Mouse (Mus musculus): ENCODE data around the gene Abcf1. TPM values are rescaled to one million over a fixed set of nuclear protein-coding genes. Genes with fewer than 3 reads are reported as not detected.

Gene Abcf1
- polyA plus RNA-seq, 1 experiment from 2014 or later = 113 TPM

- peaks cover 23% of the 10 kb centered on the region for H3K4me1 ChIP-seq
- 0% methylated on average over 8 of the region's 8 CpGs for WGBS
Measured at GRCm38 (mm10) chr17:35917143-35917462, 52.5 kb downstream of the Abcf1 start.

DNA sequence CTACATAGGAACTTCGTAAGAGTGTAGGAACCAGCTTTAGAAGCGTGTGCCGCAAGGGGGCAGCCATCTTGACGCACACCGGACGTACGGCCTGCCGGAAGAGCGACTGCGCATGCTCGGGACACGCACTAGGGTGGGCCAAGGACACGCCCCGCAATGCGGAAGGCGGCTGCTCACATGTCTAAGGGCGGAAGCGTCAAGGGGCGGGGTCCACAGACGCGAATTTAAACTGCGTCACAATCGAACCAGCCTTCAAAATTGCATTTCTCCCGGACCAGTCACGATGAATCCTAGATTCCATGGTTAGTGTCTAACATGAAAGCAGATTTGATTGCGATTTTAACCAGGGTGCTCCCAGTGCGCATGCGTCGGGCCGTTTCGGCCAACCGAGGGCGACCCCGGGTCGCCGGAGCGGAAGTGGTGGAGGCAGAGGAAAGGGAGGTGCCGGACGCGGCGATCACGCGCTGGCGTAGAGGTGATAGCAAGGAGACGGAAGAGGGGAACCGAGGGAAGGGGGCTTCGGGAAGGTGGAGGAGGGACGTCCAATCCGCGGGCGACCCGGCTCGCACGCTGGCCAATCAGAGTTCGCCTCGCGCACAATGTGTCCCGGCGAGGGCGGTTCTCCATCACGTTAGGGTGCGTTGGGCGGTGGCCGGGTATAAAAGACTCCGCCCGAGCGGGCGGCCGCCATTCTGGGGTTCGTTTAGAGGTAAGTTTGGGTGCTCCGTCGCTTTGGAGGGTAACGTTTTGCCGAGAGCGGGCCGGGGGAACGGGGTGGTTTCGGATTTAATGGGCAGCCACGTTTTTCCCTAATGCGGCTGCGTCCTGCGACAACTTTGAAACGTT lies 53.0 kb downstream of the Abcf1 start, which contains the start of the genes Mrps18b and Ppp1r10:
Gene Mrps18b (minus strand): TSS at position 93 of the 846 bp plus-strand sequence.
Gene Ppp1r10 (plus strand): TSS at position 138 of the 846 bp plus-strand sequence.
- H3K27me3 ChIP-seq = no peaks in the 10 kb centered on the region
- H3K36me3 ChIP-seq = peaks cover 13% of the 10 kb centered on the region; the same call in 1 of the 2 replicates
- peak within 1 kb of the TSS; percentile 82 for H3K9ac ChIP-seq
- under 1% methylated on average over 83 of the region's 83 CpGs for WGBS
- peak within 1 kb of the TSS; percentile 57 for H3K4me3 ChIP-seq
- ATAC-seq (ENCODE audit: insufficient number of reproducible peaks, insufficient read depth, low FRiP score, low TSS enrichment) = peak; percentile 94
- peaks cover 20% of the 10 kb centered on the region for H3K4me1 ChIP-seq
- peak within 1 kb of the TSS; percentile 89 for H3K4me2 ChIP-seq (replicated peaks)
- no peaks in the 10 kb centered on the region for H3K9me3 ChIP-seq
- peak within 1 kb of the TSS; percentile 98 for H3K27ac ChIP-seq

More at GRCm38 (mm10) chr17:35917143-35917462, 52.5 kb downstream of the Abcf1 start:
- Histone ChIP-seq H3K27me3 (no peaks in the 10 kb centered on the region), H3K9me3 (no peaks in the 10 kb centered on the region), H3K9ac (peak overlapping the region; percentile 82), H3K4me3 (peak overlapping the region; percentile 57), H3K36me3 (peaks cover 12% of the 10 kb centered on the region; the same call in 1 of the 2 replicates), H3K27ac (peak overlapping the region; percentile 98), H3K4me2 (replicated peaks) (peak overlapping the region; percentile 89)
- no peak for ATAC-seq (ENCODE audit: insufficient number of reproducible peaks, insufficient read depth, low FRiP score, low TSS enrichment)

DNA sequence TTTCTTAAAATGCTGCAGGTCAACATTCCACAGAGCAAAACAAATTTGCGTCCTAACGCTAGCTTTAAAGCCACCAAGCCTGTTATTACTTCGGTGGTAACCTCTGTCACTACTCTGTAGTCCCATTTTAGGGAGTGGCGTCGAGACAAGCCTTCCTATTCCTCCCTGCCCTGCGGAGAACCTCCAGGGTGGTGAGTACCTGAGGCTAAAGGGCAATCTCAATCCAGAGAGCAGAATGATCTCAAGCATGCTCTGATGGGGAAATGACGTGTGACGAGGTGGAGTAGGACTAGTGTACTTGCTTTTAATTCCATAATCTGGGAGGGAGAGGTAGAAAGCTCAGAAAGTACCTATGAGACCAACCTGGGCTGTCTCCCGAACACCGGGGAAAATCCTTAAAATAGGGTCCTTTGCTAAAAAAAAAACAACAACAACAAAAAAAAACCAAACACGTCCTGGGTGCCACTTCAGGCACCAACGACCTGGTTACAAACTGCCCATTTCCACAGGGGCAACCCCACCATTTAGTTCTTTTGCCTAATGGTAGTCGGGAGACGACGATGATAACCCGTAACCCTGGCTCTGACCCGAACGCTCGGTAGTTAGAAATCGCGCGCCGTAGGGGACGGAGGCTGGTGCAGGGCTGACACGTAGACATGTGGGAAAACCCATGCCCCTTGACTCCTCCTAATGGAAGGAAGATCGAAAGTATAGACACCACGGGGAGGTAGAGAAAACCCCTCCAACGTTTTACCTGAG lies 53.8 kb downstream of the Abcf1 start:
- Histone ChIP-seq H3K4me1 (peaks cover 20% of the 10 kb centered on the region), H3K4me3 (peak overlapping the region; percentile 57), H3K27me3 (no peaks in the 10 kb centered on the region), H3K9ac (peak overlapping the region; percentile 82), H3K36me3 (peaks cover 18% of the 10 kb centered on the region; the same call in 1 of the 2 replicates), H3K27ac (peak overlapping the region; percentile 98), H3K9me3 (no peaks in the 10 kb centered on the region), H3K4me2 (replicated peaks) (peak overlapping the region; percentile 83)
- WGBS = 2% methylated on average over 28 of the region's 28 CpGs
- ATAC-seq (ENCODE audit: insufficient number of reproducible peaks, insufficient read depth, low FRiP score, low TSS enrichment) = no peak

DNA sequence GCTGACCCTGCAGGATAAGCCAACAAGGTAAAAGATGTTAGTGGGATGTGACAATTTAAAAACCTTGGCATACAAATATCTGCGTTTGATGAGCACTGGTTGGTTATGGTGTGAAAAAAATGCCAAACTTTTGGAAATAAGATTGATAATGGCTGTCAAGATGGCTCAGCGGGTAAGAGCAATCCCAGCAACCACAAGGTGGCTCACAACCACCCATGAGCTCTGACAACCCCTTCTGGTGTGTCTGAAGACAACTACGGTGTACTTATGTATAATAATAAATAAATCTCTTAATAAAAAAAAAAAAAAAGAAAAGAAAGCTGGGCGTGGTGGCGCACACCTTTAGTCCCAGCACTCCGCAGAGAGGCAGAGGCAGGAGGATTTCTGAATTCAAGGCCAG lies 54.6 kb downstream of the Abcf1 start:
- Histone ChIP-seq H3K9ac (no peak overlapping the region), H3K27me3 (no peaks in the 10 kb centered on the region), H3K4me2 (replicated peaks) (peak overlapping the region; percentile 83), H3K4me3 (peak overlapping the region; percentile 57; the same call in 1 of the 2 replicates), H3K27ac (no peak overlapping the region), H3K4me1 (peaks cover 15% of the 10 kb centered on the region), H3K9me3 (no peaks in the 10 kb centered on the region), H3K36me3 (peaks cover 18% of the 10 kb centered on the region; the same call in 1 of the 2 replicates)
- 83% methylated on average over 6 of the region's 6 CpGs for WGBS
- ATAC-seq (ENCODE audit: insufficient number of reproducible peaks, insufficient read depth, low FRiP score, low TSS enrichment) = no peak

GRCm38 (mm10) chr17:35909919-35910369 lies 59.6 kb downstream of the Abcf1 start, which contains the start of gene Atat1:
Gene Atat1, minus strand, starts transcription at chr17:35910075.
- peak; percentile 86 for ATAC-seq (ENCODE audit: insufficient number of reproducible peaks, insufficient read depth, low FRiP score, low TSS enrichment)

GRCm38 (mm10) chr17:35909186-35909918 lies 60.2 kb downstream of the Abcf1 start:
- peak overlapping the region; percentile 87 for H3K4me2 ChIP-seq (replicated peaks)
- peak; percentile 30; the same call in 1 of the 2 replicates for ATAC-seq (ENCODE audit: insufficient number of reproducible peaks, insufficient read depth, low FRiP score, low TSS enrichment)
- peak overlapping the region; percentile 79 for H3K4me3 ChIP-seq
- no peaks in the 10 kb centered on the region for H3K27me3 ChIP-seq
- H3K9ac ChIP-seq = peak overlapping the region; percentile 80
- H3K9me3 ChIP-seq = no peaks in the 10 kb centered on the region
- 25% methylated on average over 20 of the region's 20 CpGs for WGBS
- H3K27ac ChIP-seq = peak overlapping the region; percentile 78
- peaks cover 19% of the 10 kb centered on the region for H3K4me1 ChIP-seq
- peaks cover 57% of the 10 kb centered on the region for H3K36me3 ChIP-seq

More at GRCm38 (mm10) chr17:35909919-35910369, 59.6 kb downstream of the Abcf1 start, which contains the start of gene Atat1:
- 4% methylated on average over 25 of the region's 25 CpGs for WGBS
- H3K9me3 ChIP-seq = no peaks in the 10 kb centered on the region
- H3K27me3 ChIP-seq = no peaks in the 10 kb centered on the region
- peak within 1 kb of the TSS; percentile 80 for H3K9ac ChIP-seq
- H3K36me3 ChIP-seq = peaks cover 51% of the 10 kb centered on the region
- peak within 1 kb of the TSS; percentile 78 for H3K27ac ChIP-seq
- peak within 1 kb of the TSS; percentile 87 for H3K4me2 ChIP-seq (replicated peaks)
- H3K4me1 ChIP-seq = peaks cover 19% of the 10 kb centered on the region
- H3K4me3 ChIP-seq = peak within 1 kb of the TSS; percentile 79

DNA sequence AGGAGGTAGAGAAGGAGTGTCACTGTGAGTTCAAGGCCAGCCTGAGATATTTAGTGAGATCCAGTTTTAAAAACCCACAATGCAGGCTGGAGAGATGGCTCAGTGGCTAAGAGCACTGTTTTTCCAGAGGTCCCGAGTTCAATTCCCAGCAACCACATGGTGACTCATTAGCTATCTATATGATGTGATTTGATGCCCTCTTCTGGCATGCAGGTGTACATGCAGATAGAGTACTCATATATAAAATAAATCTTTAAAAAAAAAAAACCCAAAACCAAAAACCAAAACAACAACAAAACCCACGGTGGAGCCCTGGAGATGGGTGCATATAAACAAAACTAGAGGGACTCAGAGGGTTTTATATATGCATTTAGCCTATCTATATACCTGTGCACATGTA lies 62.0 kb downstream of the Abcf1 start:
- no peaks in the 10 kb centered on the region for H3K9me3 ChIP-seq
- 86% methylated on average over 2 of the region's 2 CpGs for WGBS
- H3K4me3 ChIP-seq = no peak overlapping the region
- H3K4me2 ChIP-seq (replicated peaks) = no peak overlapping the region
- H3K27ac ChIP-seq = no peak overlapping the region
- H3K9ac ChIP-seq = no peak overlapping the region
- peaks cover 66% of the 10 kb centered on the region for H3K36me3 ChIP-seq
- H3K4me1 ChIP-seq = peaks cover 19% of the 10 kb centered on the region
- H3K27me3 ChIP-seq = no peaks in the 10 kb centered on the region
- ATAC-seq (ENCODE audit: insufficient number of reproducible peaks, insufficient read depth, low FRiP score, low TSS enrichment) = no peak

MicroRNAs within 50 kb of the gene (microRNA counts, 519-probe panel; counts per million panel counts)
- microRNA mmu-miR-1894-3p (460 counts per million, percentile 65 among the panel's probes with 10 or more counts), microRNA mmu-miR-1894-5p (460 counts per million, percentile 65 among the panel's probes with 10 or more counts), microRNA mmu-miR-877 (460 counts per million, percentile 65 among the panel's probes with 10 or more counts)

Small RNA genes lying within 50 kb of the gene (microRNA-seq; reads per million reads assigned to microRNA genes)
- gene Mir1894 (not detected), gene Mir877 (112 reads per million, percentile 52 among the genes with 10 or more reads in this experiment)

Other genes with a start within 250 kb of the Abcf1 start
- gene Ier3, start 148.1 kb downstream of the Abcf1 start, polyA plus RNA-seq (2016; fragmentation: Nextera tagmentation; extraction: Ambion mirVana) = 6.9 and 8.9 TPM in 2 replicates
- gene Flot1, start 146.5 kb downstream of the Abcf1 start, polyA plus RNA-seq (2016; fragmentation: Nextera tagmentation; extraction: Ambion mirVana) = 50.7 and 60.3 TPM in 2 replicates
- 1,266 and 1,271 TPM in 2 replicates for gene Tubb5, start 131.5 kb downstream of the Abcf1 start, polyA plus RNA-seq (2016; fragmentation: Nextera tagmentation; extraction: Ambion mirVana)
- 15.1 and 21.3 TPM in 2 replicates for gene Mdc1, start 128.2 kb downstream of the Abcf1 start, polyA plus RNA-seq (2016; fragmentation: Nextera tagmentation; extraction: Ambion mirVana)
- gene Nrm, start 108.4 kb downstream of the Abcf1 start, polyA plus RNA-seq (2016; fragmentation: Nextera tagmentation; extraction: Ambion mirVana) = 39.9 and 43.9 TPM in 2 replicates
- gene Ppp1r18, start 104.2 kb downstream of the Abcf1 start, polyA plus RNA-seq (2016; fragmentation: Nextera tagmentation; extraction: Ambion mirVana) = 26.1 and 28.9 TPM in 2 replicates
- 47.8 and 52.8 TPM in 2 replicates for gene Dhx16, start 89.9 kb downstream of the Abcf1 start, polyA plus RNA-seq (2016; fragmentation: Nextera tagmentation; extraction: Ambion mirVana)
- 24.0 and 24.3 TPM in 2 replicates for gene 2310061I04Rik, start 72.3 kb downstream of the Abcf1 start, polyA plus RNA-seq (2016; fragmentation: Nextera tagmentation; extraction: Ambion mirVana)
- gene Atat1, start 59.7 kb downstream of the Abcf1 start, polyA plus RNA-seq (2016; fragmentation: Nextera tagmentation; extraction: Ambion mirVana) = 165 and 172 TPM in 2 replicates
- gene Mrps18b, start 53.4 kb downstream of the Abcf1 start, polyA plus RNA-seq (2016; fragmentation: Nextera tagmentation; extraction: Ambion mirVana) = 65.6 TPM in 2 replicates
- gene Ppp1r10, start 53.3 kb downstream of the Abcf1 start, polyA plus RNA-seq (2016; fragmentation: Nextera tagmentation; extraction: Ambion mirVana) = 50.1 and 51.9 TPM in 2 replicates
- 69.9 and 71.5 TPM in 2 replicates for gene Gnl1, start 10.1 kb upstream of the Abcf1 start, polyA plus RNA-seq (2016; fragmentation: Nextera tagmentation; extraction: Ambion mirVana)
- gene Prr3, start 10.5 kb upstream of the Abcf1 start, polyA plus RNA-seq (2016; fragmentation: Nextera tagmentation; extraction: Ambion mirVana) = 42.9 and 51.4 TPM in 2 replicates
- gene H2-T24, start 50.8 kb upstream of the Abcf1 start, polyA plus RNA-seq (2016; fragmentation: Nextera tagmentation; extraction: Ambion mirVana) = 3.7 and 5.5 TPM in 2 replicates
- gene H2-T23, start 63.1 kb upstream of the Abcf1 start, polyA plus RNA-seq (2016; fragmentation: Nextera tagmentation; extraction: Ambion mirVana) = 10.2 and 12.1 TPM in 2 replicates
- 16.3 and 17.2 TPM in 2 replicates for gene H2-T22, start 73.0 kb upstream of the Abcf1 start, polyA plus RNA-seq (2016; fragmentation: Nextera tagmentation; extraction: Ambion mirVana)
- gene Gm6034, start 73.2 kb upstream of the Abcf1 start, polyA plus RNA-seq (2016; fragmentation: Nextera tagmentation; extraction: Ambion mirVana) = not detected in 2 replicates
- not detected in 2 replicates for gene Gm11127, start 88.6 kb upstream of the Abcf1 start, polyA plus RNA-seq (2016; fragmentation: Nextera tagmentation; extraction: Ambion mirVana)
- not detected in 2 replicates for gene Gm19684, start 151.9 kb upstream of the Abcf1 start, polyA plus RNA-seq (2016; fragmentation: Nextera tagmentation; extraction: Ambion mirVana)
- gene Gm7030, start 159.7 kb upstream of the Abcf1 start, polyA plus RNA-seq (2016; fragmentation: Nextera tagmentation; extraction: Ambion mirVana) = not detected in 2 replicates
- gene Gm8909, start 198.8 kb upstream of the Abcf1 start, polyA plus RNA-seq (2016; fragmentation: Nextera tagmentation; extraction: Ambion mirVana) = not detected in 2 replicates
- not detected in 2 replicates for gene H2-T3, start 220.5 kb upstream of the Abcf1 start, polyA plus RNA-seq (2016; fragmentation: Nextera tagmentation; extraction: Ambion mirVana)

Data from embryonic facial prominence, embryonic 12.5 days (tissue).